Mouse (Mus musculus): Measurements from ENCODE around the gene Ppp1r15a. TPM values are rescaled to one million over a fixed set of nuclear protein-coding genes. Genes with fewer than 3 reads are reported as not detected.

Ppp1r15a gene
- total and polyA plus RNA-seq, 2 experiments from 2014 or later: 23.8 to 23.9 TPM

DNA sequence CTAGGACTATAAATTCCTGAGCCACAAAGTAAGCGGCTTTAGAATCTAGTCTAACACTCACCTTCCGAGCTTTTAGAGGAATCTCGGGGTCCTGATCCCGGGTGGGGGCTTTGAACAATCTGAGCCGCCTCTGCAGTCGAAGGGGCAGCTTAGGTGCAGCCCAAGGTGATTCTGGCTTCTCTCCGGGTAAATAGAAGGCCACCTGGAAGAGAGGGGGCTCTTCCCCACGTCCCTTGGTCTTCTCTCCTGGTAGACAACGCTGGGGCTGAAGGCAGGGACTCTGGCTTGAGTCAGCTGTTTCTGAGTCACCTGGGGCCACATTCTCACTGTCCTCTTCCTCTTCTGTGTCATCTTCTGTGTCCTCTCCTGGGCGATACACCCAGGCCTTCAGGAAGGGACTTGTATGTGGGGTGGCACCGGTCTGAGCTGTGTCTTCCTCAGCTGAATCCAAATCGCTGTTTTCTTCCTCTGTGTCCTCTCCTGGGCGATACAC, 2.3 kb downstream of the Ppp1r15a start:
- H3K4me3 ChIP-seq (ENCODE audit: low read depth, low read length): no peak overlapping the region
- H3K9ac ChIP-seq: no peak overlapping the region
- 84% methylated on average over 12 of the region's 13 CpGs for WGBS

DNA sequence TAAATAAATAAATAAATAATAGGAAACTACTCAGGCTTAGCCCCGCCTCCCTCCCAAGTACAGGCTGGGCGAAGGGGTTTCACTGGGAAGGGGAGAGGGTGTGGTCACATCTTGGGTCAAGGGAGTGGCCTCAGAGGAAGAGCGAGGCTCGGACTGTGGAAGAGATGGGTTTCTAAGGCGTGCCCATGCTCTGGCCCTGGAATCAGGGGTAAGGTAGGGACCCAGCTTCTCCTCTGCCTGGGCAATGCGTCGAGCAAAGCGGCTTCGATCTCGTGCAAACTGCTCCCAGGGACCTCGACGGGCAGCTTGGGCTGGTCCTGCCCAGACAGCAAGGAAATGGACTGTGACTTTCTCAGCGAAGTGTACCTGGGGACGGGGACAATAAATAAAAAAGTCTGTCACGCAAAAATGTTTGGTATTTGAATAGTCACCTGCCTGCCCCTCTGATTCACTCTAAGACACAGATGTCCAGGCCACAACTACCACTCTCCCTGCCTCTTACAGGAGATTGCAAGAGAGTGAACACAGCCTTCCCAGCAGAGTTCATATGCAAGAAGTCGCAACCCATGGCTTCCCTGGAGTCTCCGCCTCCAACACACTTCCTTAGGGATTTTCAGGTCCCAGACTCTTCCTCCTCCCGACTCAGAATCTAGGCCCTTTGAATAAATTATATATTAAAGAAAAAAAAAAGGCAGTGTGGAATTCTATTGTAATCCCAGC, 3.0 kb downstream of the Ppp1r15a start:
- no peak overlapping the region for H3K4me3 ChIP-seq (ENCODE audit: low read depth, low read length)
- ATAC-seq: no peak
- no peak overlapping the region for H3K27ac ChIP-seq (ENCODE audit: low read depth, low read length)
- H3K4me1 ChIP-seq (ENCODE audit: insufficient read depth): no peaks in the 10 kb centered on the region
- no peak overlapping the region for H3K4me2 ChIP-seq (ENCODE audit: low read depth)
- H3K27me3 ChIP-seq (ENCODE audit: insufficient read depth, low read length): no peaks in the 10 kb centered on the region
- 80% methylated on average over 18 of the region's 18 CpGs for WGBS
- H3K9me3 ChIP-seq (ENCODE audit: low read length): no peaks in the 10 kb centered on the region
- no peak overlapping the region for H3K9ac ChIP-seq
- TF ChIP-seq CTCF (IDR thresholded peaks at IDR 0.05; ENCODE audit: low read depth): no peak
- no peaks in the 10 kb centered on the region for H3K36me3 ChIP-seq (ENCODE audit: insufficient read depth)
- no peak for DNase-seq

More for the DNA sequence above, 2.3 kb downstream of the Ppp1r15a start:
- no peak for TF ChIP-seq CTCF (IDR thresholded peaks at IDR 0.05; ENCODE audit: low read depth)
- Histone ChIP-seq H3K9me3 (ENCODE audit: low read length) (no peaks in the 10 kb centered on the region), H3K27me3 (ENCODE audit: insufficient read depth, low read length) (no peaks in the 10 kb centered on the region), H3K4me1 (ENCODE audit: insufficient read depth) (no peaks in the 10 kb centered on the region), H3K27ac (ENCODE audit: low read depth, low read length) (no peak overlapping the region), H3K36me3 (ENCODE audit: insufficient read depth) (no peaks in the 10 kb centered on the region), H3K4me2 (ENCODE audit: low read depth) (no peak overlapping the region)
- no peak for ATAC-seq
- no peak for DNase-seq

DNA sequence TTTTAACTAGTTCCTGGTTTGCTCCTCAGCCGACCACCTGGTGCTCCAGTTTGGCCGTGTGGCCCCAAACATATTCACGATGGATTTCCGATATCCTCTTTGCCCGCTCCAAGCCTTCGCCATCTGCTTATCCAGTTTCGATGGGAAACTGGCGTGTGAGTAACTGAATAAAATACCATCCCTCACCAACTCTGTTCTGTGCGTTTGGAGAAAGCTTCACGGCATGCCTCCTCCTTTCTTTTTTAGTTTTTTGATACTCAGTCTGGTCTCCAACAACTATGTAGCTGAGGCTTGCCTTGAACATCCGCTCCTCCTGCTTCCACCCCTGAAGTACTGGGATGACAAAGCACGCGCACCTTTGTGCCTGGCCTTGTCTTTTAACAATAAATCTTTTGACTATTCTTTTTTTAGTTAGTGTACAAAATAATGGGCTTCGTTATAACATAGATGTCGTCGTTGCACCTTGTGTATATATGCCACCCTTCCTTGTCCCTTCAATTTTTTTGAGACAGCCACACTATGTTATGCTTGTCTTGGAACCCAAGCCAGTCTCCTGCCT, 3.8 kb downstream of the Ppp1r15a start:
- DNase-seq (no peak), ATAC-seq (no peak)
- Histone ChIP-seq H3K4me3 (ENCODE audit: low read depth, low read length) (peak overlapping the region; percentile 46), H3K4me2 (ENCODE audit: low read depth) (peak overlapping the region; percentile 53), H3K27ac (ENCODE audit: low read depth, low read length) (no peak overlapping the region), H3K27me3 (ENCODE audit: insufficient read depth, low read length) (no peaks in the 10 kb centered on the region), H3K9me3 (ENCODE audit: low read length) (no peaks in the 10 kb centered on the region), H3K36me3 (ENCODE audit: insufficient read depth) (no peaks in the 10 kb centered on the region), H3K9ac (no peak overlapping the region), H3K4me1 (ENCODE audit: insufficient read depth) (no peaks in the 10 kb centered on the region)
- no peak for TF ChIP-seq CTCF (IDR thresholded peaks at IDR 0.05; ENCODE audit: low read depth)
- WGBS: 46% methylated on average over 16 of the region's 16 CpGs

DNA sequence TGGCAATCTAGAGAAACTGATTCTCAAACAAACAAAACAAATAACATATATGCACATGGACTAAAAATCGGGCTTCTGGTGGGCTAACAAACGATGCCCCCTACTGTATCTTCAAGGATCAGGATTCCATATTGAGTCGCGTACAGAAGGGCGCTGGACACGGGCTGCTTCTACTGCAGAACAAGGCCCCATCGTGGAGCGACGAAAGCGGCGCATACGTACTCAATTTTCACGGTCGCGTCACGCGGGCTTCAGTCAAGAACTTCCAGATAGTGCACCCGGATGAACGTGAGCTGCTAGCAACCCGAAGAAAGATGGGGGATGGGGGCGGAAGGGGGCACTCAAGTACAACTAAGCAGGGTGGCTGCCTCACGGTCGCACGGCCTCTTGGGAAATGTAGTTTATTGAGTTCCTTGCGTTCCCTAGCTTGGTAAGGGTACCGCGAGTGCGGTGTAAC, 4.3 kb downstream of the Ppp1r15a start:
- H3K36me3 ChIP-seq (ENCODE audit: insufficient read depth): no peaks in the 10 kb centered on the region
- H3K27me3 ChIP-seq (ENCODE audit: insufficient read depth, low read length): no peaks in the 10 kb centered on the region
- peak overlapping the region; percentile 51 for H3K9ac ChIP-seq
- no peaks in the 10 kb centered on the region for H3K4me1 ChIP-seq (ENCODE audit: insufficient read depth)
- peak overlapping the region; percentile 46 for H3K4me3 ChIP-seq (ENCODE audit: low read depth, low read length)
- H3K9me3 ChIP-seq (ENCODE audit: low read length): no peaks in the 10 kb centered on the region
- peak; percentile 56 for TF ChIP-seq CTCF (IDR thresholded peaks at IDR 0.05; ENCODE audit: low read depth)
- H3K4me2 ChIP-seq (ENCODE audit: low read depth): peak overlapping the region; percentile 53
- peak overlapping the region; percentile 86 for H3K27ac ChIP-seq (ENCODE audit: low read depth, low read length)
- 2% methylated on average over 28 of the region's 28 CpGs for WGBS
- peak; percentile 93 for DNase-seq
- ATAC-seq: peak; percentile 90

DNA sequence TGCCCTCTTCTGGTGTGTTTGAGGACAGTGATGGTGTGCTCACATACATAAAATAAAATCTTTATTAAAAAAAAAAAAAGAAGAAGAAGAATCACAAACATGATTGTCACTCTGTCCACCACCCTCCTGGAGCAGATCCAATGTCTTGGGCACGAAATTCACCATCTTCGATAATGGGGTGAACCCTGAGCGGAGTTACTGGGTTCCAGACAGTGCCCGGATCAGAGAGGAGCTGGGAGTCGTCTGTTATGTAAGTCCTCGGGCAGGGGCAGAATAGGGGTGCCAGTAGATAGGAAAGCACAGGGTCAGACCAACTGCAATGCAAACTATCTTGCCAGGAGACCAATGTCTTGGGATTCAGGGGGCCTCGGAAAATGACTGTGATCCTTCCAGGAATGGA, 5.5 kb downstream of the Ppp1r15a start:
- ATAC-seq: no peak

DNA sequence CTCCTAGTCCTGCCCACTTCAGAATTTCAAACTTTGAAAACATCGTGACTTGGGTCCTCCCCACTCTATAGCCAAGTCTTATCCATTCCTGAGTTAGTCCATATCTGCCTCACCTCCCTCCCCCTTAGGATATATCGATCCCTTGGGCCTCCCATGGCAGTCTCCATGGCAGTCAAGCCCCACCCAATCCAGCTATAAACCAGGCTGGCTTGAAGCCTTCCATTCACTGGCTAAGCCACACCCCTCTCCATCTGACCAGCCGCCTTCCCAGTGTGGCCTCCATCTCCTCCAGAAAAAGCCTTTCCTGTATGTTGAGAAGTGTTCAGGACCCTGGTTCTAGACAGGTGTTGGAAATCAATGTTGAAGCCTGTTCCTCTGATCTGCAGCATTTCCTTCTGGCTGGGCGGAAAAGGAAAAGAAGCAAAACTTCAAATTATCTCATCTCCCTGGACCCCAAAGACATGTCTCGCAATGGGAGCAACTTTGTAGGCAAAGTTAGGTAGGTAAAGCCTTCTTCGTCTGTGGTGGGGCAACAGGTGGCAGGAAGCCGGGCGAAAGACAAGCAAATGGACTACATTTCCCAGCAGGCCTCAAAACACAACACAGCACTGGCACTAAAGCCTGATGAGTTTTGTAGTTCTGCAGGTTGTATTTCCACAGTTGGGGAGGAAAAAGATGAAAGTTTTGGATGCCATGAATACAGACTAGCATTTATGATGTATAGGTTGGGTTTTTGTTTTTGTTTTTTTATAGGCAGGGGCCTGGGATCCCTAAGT, 6.5 kb downstream of the Ppp1r15a start:
- no peak for TF ChIP-seq CTCF (IDR thresholded peaks at IDR 0.05; ENCODE audit: low read depth)
- Histone ChIP-seq H3K27ac (ENCODE audit: low read depth, low read length) (no peak overlapping the region), H3K9ac (no peak overlapping the region), H3K27me3 (ENCODE audit: insufficient read depth, low read length) (no peaks in the 10 kb centered on the region), H3K36me3 (ENCODE audit: insufficient read depth) (no peaks in the 10 kb centered on the region), H3K9me3 (ENCODE audit: low read length) (no peaks in the 10 kb centered on the region), H3K4me3 (ENCODE audit: low read depth, low read length) (no peak overlapping the region), H3K4me1 (ENCODE audit: insufficient read depth) (no peaks in the 10 kb centered on the region), H3K4me2 (ENCODE audit: low read depth) (no peak overlapping the region)
- WGBS: 81% methylated on average over 8 of the region's 8 CpGs
- ATAC-seq (no peak), DNase-seq (no peak)

More for the DNA sequence above, 5.5 kb downstream of the Ppp1r15a start:
- H3K9me3 ChIP-seq (ENCODE audit: low read length): no peaks in the 10 kb centered on the region
- H3K4me2 ChIP-seq (ENCODE audit: low read depth): no peak overlapping the region
- H3K27me3 ChIP-seq (ENCODE audit: insufficient read depth, low read length): no peaks in the 10 kb centered on the region
- WGBS: 91% methylated on average over 7 of the region's 7 CpGs
- no peaks in the 10 kb centered on the region for H3K36me3 ChIP-seq (ENCODE audit: insufficient read depth)
- H3K9ac ChIP-seq: no peak overlapping the region
- H3K4me3 ChIP-seq (ENCODE audit: low read depth, low read length): no peak overlapping the region
- H3K4me1 ChIP-seq (ENCODE audit: insufficient read depth): no peaks in the 10 kb centered on the region
- H3K27ac ChIP-seq (ENCODE audit: low read depth, low read length): no peak overlapping the region
- TF ChIP-seq CTCF (IDR thresholded peaks at IDR 0.05; ENCODE audit: low read depth): no peak
- no peak for DNase-seq
